Comparison of ENCODE assay signal across 6 mouse cellular contexts in genomic region chr10:7498180-7498579, GRCm38 (mm10). TPM values are rescaled to one million over a fixed set of nuclear protein-coding genes. Genes with fewer than 3 reads are reported as not detected.
DNase-seq lines count a peak whose midpoint lies in the region; ATAC-seq and TF ChIP-seq lines count a peak whose summit lies in the region.
"Not testable (repeated sequence)": the region's sequence is repeated elsewhere in the genome, so short reads cannot be mapped to it uniquely, and the experiment has no call there.
"Had no signal": no experiment of that assay in that cellular context is flagged by ENCODE, and none has a peak within 500 bp of the region (broad histone marks: within the 10 kb centered on the region; RNA-seq: fewer than 3 reads in every experiment).

No protein-coding gene starts in this region.

- H3K4me3 ChIP-seq in forebrain, embryonic 14.5 days (ENCODE audit: low read depth, low read length); forebrain, postnatal 0 days (ENCODE audit: low read depth, low read length); midbrain, embryonic 13.5 days (replicated peaks); midbrain, embryonic 15.5 days: not testable (repeated sequence)

- H3K9ac ChIP-seq in forebrain, embryonic 14.5 days (ENCODE audit: low read length); forebrain, postnatal 0 days; midbrain, embryonic 13.5 days (replicated peaks); midbrain, embryonic 15.5 days: not testable (repeated sequence)

- H3K27ac ChIP-seq in forebrain, embryonic 14.5 days (ENCODE audit: low read depth, low read length); forebrain, postnatal 0 days (ENCODE audit: low read depth, low read length); midbrain, embryonic 13.5 days; midbrain, embryonic 15.5 days: not testable (repeated sequence)

- H3K36me3 ChIP-seq in forebrain, embryonic 14.5 days (ENCODE audit: control insufficient read depth, insufficient read depth, low read length); forebrain, postnatal 0 days (ENCODE audit: insufficient read depth); midbrain, embryonic 13.5 days; midbrain, embryonic 15.5 days (replicated peaks): not testable (repeated sequence)

- 0 out of 2 replicates have a peak, but pooled peaks have one; percentile 48 for ATAC-seq in forebrain, embryonic 14.5 days
- ATAC-seq in forebrain, postnatal 0 days = peak; percentile 72
- peak; percentile 65; the same call in 1 of the 2 replicates for ATAC-seq in midbrain, embryonic 13.5 days
- ATAC-seq in midbrain, embryonic 15.5 days (replicated peaks) = peak; percentile 58; the same call in 1 of the 2 replicates

- H3K4me1 ChIP-seq in forebrain, embryonic 14.5 days (ENCODE audit: control insufficient read depth, insufficient read depth, low read length); forebrain, postnatal 0 days (ENCODE audit: insufficient read depth); midbrain, embryonic 13.5 days (replicated peaks); midbrain, embryonic 15.5 days: not testable (repeated sequence)

- TF ChIP-seq CTCF in brain, embryonic 14.5 days (IDR thresholded peaks at IDR 0.05; ENCODE audit: borderline replicate concordance, extremely low read depth, insufficient read depth, insufficient read length); forebrain, postnatal 0 days (IDR thresholded peaks at IDR 0.05; ENCODE audit: low read depth): not testable (repeated sequence)

- H3K27me3 ChIP-seq in forebrain, embryonic 14.5 days (replicated peaks; ENCODE audit: control insufficient read depth, insufficient read depth, low read length); forebrain, postnatal 0 days (ENCODE audit: insufficient read depth, low read length); midbrain, embryonic 13.5 days; midbrain, embryonic 15.5 days (replicated peaks): not testable (repeated sequence)

- TF ChIP-seq POLR2A in brain, embryonic 14.5 days (IDR thresholded peaks at IDR 0.05; ENCODE audit: borderline replicate concordance, extremely low read depth, insufficient read depth, insufficient read length, poor library complexity, severe bottlenecking) = not testable (repeated sequence)

- H3K4me2 ChIP-seq in forebrain, embryonic 14.5 days (ENCODE audit: low read length); forebrain, postnatal 0 days (ENCODE audit: low read depth); midbrain, embryonic 13.5 days (replicated peaks); midbrain, embryonic 15.5 days: not testable (repeated sequence)

- WGBS in forebrain, embryonic 14.5 days = 26% methylated on average over 1 of the region's 1 CpGs
- 28% methylated on average over 1 of the region's 1 CpGs for WGBS in forebrain, postnatal 0 days
- 24% methylated on average over 1 of the region's 1 CpGs for WGBS in midbrain, embryonic 13.5 days
- 30% methylated on average over 1 of the region's 1 CpGs for WGBS in midbrain, embryonic 15.5 days

- not testable (repeated sequence) for H3K9me3 ChIP-seq in forebrain, embryonic 14.5 days (replicated peaks; ENCODE audit: control insufficient read depth, low read length); forebrain, postnatal 0 days (ENCODE audit: low read length); midbrain, embryonic 13.5 days; midbrain, embryonic 15.5 days

- DNase-seq in brain, embryonic 14.5 days (ENCODE audit: low read depth) = peak; percentile 19
- not testable (repeated sequence) for DNase-seq in forebrain, embryonic 14.5 days (ENCODE audit: low spot score); forebrain, postnatal 0 days

RNA-seq across cellular contexts. Expression of gene Ulbp1, which starts 24.7 kb away (rescaled TPM):
- polyA plus RNA-seq in brain, embryonic 14.5 days (2012; rRNA removed) = 0.81 and 1.2 TPM in 2 replicates
- polyA plus RNA-seq in forebrain, embryonic 14.5 days (2014; fragmentation: Nextera tagmentation; extraction: Ambion mirVana) = 1.0 and 1.6 TPM in 2 replicates
- total RNA-seq in forebrain, postnatal 0 days (2014; rRNA removed) = 0.54 and 3.5 TPM in 2 replicates
- polyA plus RNA-seq in forebrain, postnatal 0 days (2015; fragmentation: Nextera tagmentation; extraction: Ambion mirVana) = 0.17 and 0.18 TPM in 2 replicates
- 0.31 and 0.71 TPM in 2 replicates for polyA plus RNA-seq in midbrain, embryonic 13.5 days (2015; fragmentation: Nextera tagmentation; extraction: Ambion mirVana)
- 0.23 and 0.59 TPM in 2 replicates for polyA plus RNA-seq in midbrain, embryonic 15.5 days (2015; fragmentation: Nextera tagmentation; extraction: Ambion mirVana)
- polyA plus RNA-seq: erythroblast, embryonic 14.5 days had no signal
